Mouse (Mus musculus) left cerebral cortex, postnatal 14 days (tissue): Measurements from ENCODE around the gene Pum2. TPM values are rescaled to one million over a fixed set of nuclear protein-coding genes. Genes with fewer than 3 reads are reported as not detected.
"Not testable (repeated sequence)": the region's sequence is repeated elsewhere in the genome, so short reads cannot be mapped to it uniquely, and the experiment has no call there.

Experiments
- DNase-seq, 2 experiments: peaks; one replicate each; pipeline ENCODE4 v3.0.0; 2021 to 2022; ENCODE audit warnings: low spot score in 2 of 2, mixed read lengths in 1 of 2
- intact Hi-C: fragments of 180-260 bp; cut with DNase I; formaldehyde crosslinking; loops from one replicate; pipeline ENCODE4 v1.15.1; 2025
- long read RNA-seq, 2 experiments: library from polyadenylated mRNA; stranded (forward); transcript quantifications; one replicate each; pipeline ENCODE4 v2.0.0; 2021
- total RNA-seq, 2 experiments: library from RNA; stranded (reverse); gene quantifications; 2 replicates each; pipeline ENCODE4 v1.2.3; 2021

Pum2 gene
- total RNA-seq: 100 to 1,000 TPM; 155 to 160 TPM
- long read RNA-seq, experiment 1, full-length matches to known transcripts: 4 of 25 reads
- long read RNA-seq, experiment 1, partial matches to known transcripts: 16 of 25 reads
- long read RNA-seq, experiment 1, other reads (novel, unspliced or antisense): 5 of 25 reads
- long read RNA-seq, experiment 2, full-length matches to known transcripts: 6 of 31 reads
- long read RNA-seq, experiment 2, partial matches to known transcripts: 22 of 31 reads
- long read RNA-seq, experiment 2, other reads (novel, unspliced or antisense): 3 of 31 reads

DNA sequence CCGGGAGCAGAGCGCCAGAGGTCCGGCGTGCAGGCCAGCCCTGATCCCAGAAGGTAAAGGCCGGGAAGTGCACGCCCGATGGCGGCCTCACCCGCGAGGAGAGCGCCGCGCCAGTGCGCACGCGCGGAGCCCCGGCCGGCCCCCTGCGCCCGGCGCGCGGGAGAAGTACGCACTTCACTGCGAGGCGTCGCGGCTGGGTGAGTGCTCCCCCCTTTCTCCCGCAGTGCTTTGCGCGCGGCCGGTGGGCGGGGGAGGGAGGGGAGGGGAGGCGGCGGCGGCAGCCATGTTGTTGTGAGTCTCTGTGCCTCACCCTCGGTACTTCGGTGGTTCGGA lies at the start of gene Pum2:
TSS of gene Pum2 (plus strand) at position 161 of the 333 bp plus-strand sequence.
- intact Hi-C loops: no loop called here
- peak; percentile 92 to 94 for DNase-seq

DNA sequence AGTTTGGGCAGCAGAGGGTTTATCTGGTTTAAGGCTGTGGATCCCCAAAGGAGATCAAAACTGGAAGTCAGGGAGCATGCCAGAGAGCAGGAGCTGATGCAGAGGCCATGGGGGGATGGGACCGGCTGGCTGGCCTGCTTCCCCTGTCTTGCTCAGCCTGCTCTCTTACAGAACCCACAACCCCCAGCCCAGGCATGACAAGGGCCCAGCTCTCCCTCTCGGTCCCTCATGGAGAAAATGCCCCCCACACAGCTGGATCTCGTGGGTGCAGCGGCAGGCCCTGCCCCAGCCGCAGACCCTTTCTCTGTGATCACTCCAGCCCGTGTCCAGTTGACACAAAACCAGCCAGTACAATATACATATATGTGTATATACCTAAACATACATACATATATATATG lies 44.4 kb upstream of the Pum2 start:
- intact Hi-C loops: no loop called here
- DNase-seq: no peak

DNA sequence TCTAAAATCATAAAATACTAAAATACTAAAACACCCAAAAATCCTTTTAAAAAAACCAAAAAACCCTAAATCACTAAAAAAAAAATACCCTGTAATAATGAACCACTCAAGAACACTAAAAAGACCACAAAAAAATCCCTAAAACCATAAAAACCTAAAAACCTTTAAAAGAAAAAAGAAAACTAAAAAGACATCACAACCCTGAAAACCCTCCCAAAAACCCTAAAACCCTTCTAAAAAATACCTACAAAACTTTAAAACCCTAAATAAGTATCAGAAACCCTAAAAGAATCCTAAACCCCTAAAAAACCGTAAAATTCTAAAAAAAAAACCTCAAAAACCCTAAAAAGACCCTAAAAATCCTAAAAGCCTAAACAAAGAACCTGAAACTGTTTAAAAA lies 42.2 kb upstream of the Pum2 start:
- DNase-seq: no peak
- intact Hi-C loops: no loop called here

DNA sequence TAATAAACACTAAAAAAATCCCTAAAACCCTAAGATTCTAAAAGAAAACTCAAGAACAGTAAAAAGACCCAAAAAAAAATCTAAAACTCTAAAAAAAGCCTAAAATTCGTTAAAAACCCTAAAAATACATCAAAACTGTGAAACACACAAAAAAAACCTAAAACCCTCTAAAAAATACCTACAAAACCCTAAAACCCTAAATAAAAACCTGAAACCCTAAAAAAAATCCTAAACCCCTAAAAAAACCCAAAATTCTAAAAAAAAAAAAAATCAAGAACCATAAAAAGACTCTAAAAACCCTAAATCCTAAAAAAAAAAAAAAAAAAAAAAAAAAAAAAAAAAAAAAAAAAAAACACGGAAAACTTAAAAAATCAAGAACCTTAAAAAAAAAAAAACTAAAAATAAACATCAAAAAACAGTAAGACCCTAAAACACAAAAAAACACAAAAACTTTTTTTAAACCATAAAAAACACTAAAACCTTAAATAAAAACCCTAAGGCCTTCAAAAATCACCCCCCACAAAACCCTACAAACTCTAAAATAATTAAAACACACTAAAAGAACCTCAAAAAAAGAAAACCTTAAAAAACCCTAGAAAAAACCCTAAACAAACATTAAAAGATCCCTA lies 41.1 kb upstream of the Pum2 start:
- no peak for DNase-seq
- intact Hi-C loops: no loop called here

DNA sequence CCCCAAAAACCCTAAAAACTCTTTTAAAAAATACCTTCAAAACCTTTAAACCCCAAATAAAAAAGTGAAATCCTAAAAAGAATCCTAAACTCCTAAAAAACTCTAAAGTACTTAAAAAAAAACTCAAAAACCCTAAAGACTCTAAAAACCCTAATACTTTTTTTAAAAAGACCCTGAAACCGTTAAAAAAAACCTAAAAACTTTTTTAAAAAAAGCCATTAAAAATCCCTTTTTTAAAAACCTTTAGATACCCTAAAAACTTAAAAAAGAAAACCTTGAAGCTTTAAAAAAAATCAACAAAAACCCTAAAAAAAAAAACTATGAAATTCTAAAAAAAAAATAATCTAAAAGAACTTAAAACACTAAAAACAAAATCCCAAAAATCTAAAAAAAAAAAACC lies 39.6 kb upstream of the Pum2 start:
- no peak for DNase-seq
- intact Hi-C loops: no loop called here

- no peak for DNase-seq
- intact Hi-C loops: no loop called here
Measured at GRCm38 (mm10) chr12:8635546-8635945, 38.4 kb upstream of the Pum2 start.

GRCm38 (mm10) chr12:8636945-8637344 lies 37.0 kb upstream of the Pum2 start:
- intact Hi-C loops: no loop called here
- DNase-seq: no peak

GRCm38 (mm10) chr12:8638411-8639087 lies 35.4 kb upstream of the Pum2 start:
- intact Hi-C loops: not testable (repeated sequence)
- DNase-seq: peak; percentile 68 to 74

DNA sequence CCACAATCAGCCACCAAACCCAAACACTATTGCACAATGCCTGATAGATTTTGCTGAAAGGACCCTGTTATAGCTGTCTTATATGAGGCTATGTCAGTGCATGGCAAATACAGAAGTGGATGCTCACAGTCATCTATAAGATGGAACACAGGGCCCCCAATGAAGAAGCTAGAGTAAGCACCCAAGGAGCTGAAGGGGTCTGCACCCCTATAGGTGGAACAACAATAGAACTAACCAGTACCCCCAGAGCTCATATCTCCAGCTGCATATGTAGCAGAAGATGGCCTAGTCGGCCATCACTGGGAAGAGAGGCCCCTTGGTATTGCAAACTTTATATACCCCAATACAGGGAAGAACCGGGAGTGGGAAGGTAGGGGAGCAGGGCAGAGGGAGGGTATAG lies 33.7 kb upstream of the Pum2 start:
- DNase-seq, intact Hi-C loops: not testable (repeated sequence)

DNA sequence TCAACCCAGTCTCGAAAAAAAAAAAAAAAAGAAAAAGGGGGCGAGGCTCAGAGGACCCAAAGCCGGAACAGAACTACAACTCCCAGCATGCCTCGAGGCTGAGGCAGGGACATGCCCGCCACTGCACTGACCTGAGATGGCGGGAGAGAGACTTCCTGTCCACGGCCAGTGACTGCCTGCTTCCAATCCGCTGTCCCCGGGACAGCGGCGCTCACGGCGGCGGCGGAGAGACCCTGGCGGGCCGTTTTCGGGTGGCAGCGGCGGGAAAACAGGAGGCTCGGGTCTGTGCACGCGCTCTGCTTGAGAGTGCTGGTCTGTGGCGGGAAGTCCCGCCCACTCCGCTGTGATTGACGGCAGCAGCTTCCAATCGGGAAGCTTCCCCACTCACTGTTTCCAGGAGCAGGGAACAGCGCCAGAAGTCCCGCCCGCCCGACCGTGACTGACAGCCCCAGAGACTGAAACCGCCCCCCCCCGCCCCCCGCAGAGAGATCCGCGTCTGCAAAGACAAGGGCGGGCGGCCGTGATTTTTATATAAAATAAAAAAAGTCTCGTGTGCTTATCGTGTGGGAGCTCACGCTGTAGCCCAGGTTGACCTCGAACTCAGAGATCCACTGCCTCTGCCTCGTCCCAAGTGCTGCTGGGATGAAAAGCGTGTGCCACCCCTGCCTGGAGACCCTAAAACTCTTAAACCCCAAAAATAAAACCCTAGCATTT lies 33.1 kb upstream of the Pum2 start:
- DNase-seq: peak; percentile 99 to 100
- intact Hi-C loops: no loop called here

DNA sequence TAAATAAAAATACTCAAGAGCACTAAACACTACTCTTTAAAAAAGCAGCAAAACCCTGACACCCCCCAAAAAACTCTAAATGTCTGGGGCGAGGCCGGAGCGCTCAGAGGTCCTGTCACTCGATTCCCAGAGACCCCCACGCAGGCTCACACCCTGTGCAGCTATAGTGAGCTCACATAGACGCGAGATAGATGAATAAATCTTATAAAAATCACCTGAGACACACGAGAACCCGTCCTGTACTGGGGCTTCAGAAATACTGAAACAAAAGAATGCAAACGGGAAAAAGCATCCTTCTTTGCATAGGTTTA lies 32.6 kb upstream of the Pum2 start:
- intact Hi-C loops: no loop called here
- no peak for DNase-seq

GRCm38 (mm10) chr12:8648211-8648610 lies 25.7 kb upstream of the Pum2 start:
- intact Hi-C loops, DNase-seq: not testable (repeated sequence)

GRCm38 (mm10) chr12:8650027-8650426 lies 23.9 kb upstream of the Pum2 start:
- intact Hi-C loops, DNase-seq: not testable (repeated sequence)

DNA sequence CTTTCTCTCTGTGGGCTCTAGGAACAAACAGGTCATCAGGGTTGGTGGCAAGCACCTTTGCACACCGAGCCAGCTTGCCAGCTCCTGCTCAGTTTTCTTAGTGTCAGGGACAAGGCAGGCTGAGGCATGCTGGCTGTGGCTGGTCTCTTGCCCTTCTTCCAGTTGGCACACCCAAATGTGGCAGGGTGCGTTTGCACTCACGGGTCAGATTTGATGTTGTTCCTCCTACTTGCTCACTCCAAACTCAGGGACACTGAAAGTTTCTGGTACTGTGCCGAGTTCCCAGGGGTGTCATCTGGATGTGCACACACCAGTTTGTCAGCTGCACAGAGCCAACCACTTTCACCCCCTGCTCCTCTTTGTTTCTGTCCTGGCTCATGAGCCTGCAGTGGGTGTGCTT lies 17.3 kb upstream of the Pum2 start:
- no peak for DNase-seq
- intact Hi-C loops: no loop called here

DNA sequence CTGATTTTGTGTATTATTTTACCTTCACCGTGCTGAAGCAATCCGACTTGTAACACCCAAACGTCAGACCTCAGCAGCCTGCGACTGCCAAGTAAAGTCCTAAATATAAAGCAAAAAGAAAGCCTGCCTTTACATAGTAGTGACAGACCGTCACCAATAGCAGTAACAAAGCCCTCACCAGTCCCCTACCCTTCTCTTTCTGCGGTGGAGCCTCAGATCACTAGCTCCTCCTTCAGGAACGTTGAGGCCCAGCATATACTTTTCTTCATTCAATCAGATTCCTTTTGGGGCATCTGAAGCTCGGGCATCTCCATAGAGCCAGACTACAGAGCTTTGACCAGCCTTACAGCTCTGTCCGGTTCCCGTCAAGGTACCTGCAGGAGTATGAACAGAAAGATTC lies 16.8 kb upstream of the Pum2 start:
- intact Hi-C loops: no loop called here
- no peak for DNase-seq

- intact Hi-C loops: no loop called here
- DNase-seq: no peak
Measured at GRCm38 (mm10) chr12:8657629-8658366, 16.1 kb upstream of the Pum2 start.

- DNase-seq: no peak
- intact Hi-C loops: no loop called here
Measured at GRCm38 (mm10) chr12:8659406-8660279, 14.3 kb upstream of the Pum2 start.

DNA sequence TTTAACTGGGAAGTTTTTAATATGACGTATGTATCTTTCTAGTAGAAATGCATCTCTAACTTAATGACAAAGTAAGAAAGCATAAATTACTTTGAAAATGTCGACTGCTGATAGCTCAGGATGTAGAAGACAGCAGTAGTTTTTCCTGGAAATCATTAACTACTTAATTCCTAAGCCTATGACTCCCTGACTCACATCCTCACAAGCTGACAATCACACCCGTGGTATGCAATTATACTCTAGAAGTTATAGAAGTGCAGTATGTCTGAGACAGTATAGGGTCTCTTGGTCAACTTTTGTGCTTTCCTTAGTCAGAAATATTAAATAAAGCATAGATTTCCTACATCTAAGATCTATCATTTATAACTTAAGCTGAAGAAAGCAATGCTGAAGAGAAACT lies 12.2 kb upstream of the Pum2 start:
- DNase-seq: no peak
- intact Hi-C loops: no loop called here

- intact Hi-C loops: no loop called here
- DNase-seq: no peak
Measured at GRCm38 (mm10) chr12:8662175-8662574, 11.8 kb upstream of the Pum2 start.
